Mouse (Mus musculus) megakaryocyte-erythroid progenitor cell, adult 5 weeks (primary cell): Measurements from ENCODE around the gene Serpinb9. TPM values are rescaled to one million over a fixed set of nuclear protein-coding genes. Genes with fewer than 3 reads are reported as not detected.

Source experiments
- polyA plus RNA-seq: library from polyadenylated mRNA; stranded (reverse); fragments of >175 nt; gene quantifications from 2 replicates; pipeline ENCODE4 v1.2.3, GENCODE M21; 2012

Serpinb9 gene
- polyA plus RNA-seq: 0.22 and 0.29 TPM in 2 replicates

GRCm38 (mm10) chr13:33002950-33003349, at the start of gene Serpinb9:
Gene Serpinb9, plus strand, starts transcription at chr13:33003250.

GRCm38 (mm10) chr13:32964989-32965811, 37.9 kb upstream of the Serpinb9 start, which contains the start of gene Serpinb6b:
Gene Serpinb6b, plus strand, starts transcription at chr13:32965209.

GRCm38 (mm10) chr13:33027244-33027643, 24.2 kb downstream of the Serpinb9 start, which contains the start of gene Serpinb9b:
Gene Serpinb9b, plus strand, starts transcription at chr13:33027416.

Other genes starting within 250 kb of the Serpinb9 start
- gene Mylk4, start 219.3 kb upstream of the Serpinb9 start, polyA plus RNA-seq: 0.01 TPM in 1 of 2 replicates, not detected in the other
- gene Wrnip1, start 201.2 kb upstream of the Serpinb9 start, polyA plus RNA-seq: 24.2 and 32.3 TPM in 2 replicates
- not detected in 2 replicates for gene D930007J09Rik, start 200.4 kb upstream of the Serpinb9 start, polyA plus RNA-seq
- 10.3 and 13.3 TPM in 2 replicates for gene Serpinb1a, start 152.1 kb upstream of the Serpinb9 start, polyA plus RNA-seq
- gene Serpinb1c, start 105.0 kb upstream of the Serpinb9 start, polyA plus RNA-seq: not detected in 2 replicates
- gene Serpinb6b, start 38.0 kb upstream of the Serpinb9 start, polyA plus RNA-seq: 0.23 and 0.61 TPM in 2 replicates
- gene Serpinb9b, start 24.2 kb downstream of the Serpinb9 start, polyA plus RNA-seq: not detected in 2 replicates
- not detected in 2 replicates for gene Serpinb1b, start 75.3 kb downstream of the Serpinb9 start, polyA plus RNA-seq
- not detected in 2 replicates for gene Serpinb9c, start 156.5 kb downstream of the Serpinb9 start, polyA plus RNA-seq
- not detected in 2 replicates for gene Serpinb9d, start 189.7 kb downstream of the Serpinb9 start, polyA plus RNA-seq
- not detected in 2 replicates for gene Serpinb9e, start 246.4 kb downstream of the Serpinb9 start, polyA plus RNA-seq